Mouse (Mus musculus) heart, embryonic 15.5 days (tissue): Measurements from ENCODE around the gene Arid4b. TPM values are rescaled to one million over a fixed set of nuclear protein-coding genes. Genes with fewer than 3 reads are reported as not detected.
"Not testable (repeated sequence)": the region's sequence is repeated elsewhere in the genome, so short reads cannot be mapped to it uniquely, and the experiment has no call there.

Experiments
- ATAC-seq: fragments of 200-750 bp; cut with Nextera tagmentation; replicated peaks from 2 replicates; pipeline ENCODE4 v1.8.0; 2017; ENCODE audit warnings: low read depth, moderate TSS enrichment; ENCODE audit not compliant: insufficient number of reproducible peaks, insufficient read depth, low FRiP score
- H3K27ac ChIP-seq: fragments of 300-500 bp; sonication (generic); 2 replicates; pipeline ENCODE4 v1.5.1; 2015; ENCODE audit warnings: mild to moderate bottlenecking, inconsistent platforms
- H3K27me3 ChIP-seq: fragments of 300-500 bp; sonication (generic); 2 replicates; pipeline ENCODE4 v1.6.1; 2015; ENCODE audit warnings: inconsistent platforms
- H3K36me3 ChIP-seq: fragments of 300-500 bp; sonication (generic); 2 replicates; pipeline ENCODE4 v1.6.1; 2015; ENCODE audit warnings: mild to moderate bottlenecking, inconsistent platforms
- H3K4me1 ChIP-seq: fragments of 300-500 bp; sonication (generic); replicated peaks from 2 replicates; pipeline ENCODE4 v1.6.1; 2015; ENCODE audit warnings: inconsistent platforms
- H3K4me2 ChIP-seq: fragments of 300-500 bp; sonication (generic); 2 replicates; pipeline ENCODE4 v1.6.1; 2015; ENCODE audit warnings: inconsistent platforms, mild to moderate bottlenecking, moderate library complexity
- H3K4me3 ChIP-seq: fragments of 300-500 bp; sonication (generic); 2 replicates; pipeline ENCODE4 v1.5.1; 2015; ENCODE audit warnings: mild to moderate bottlenecking, inconsistent platforms
- H3K9ac ChIP-seq: fragments of 300-500 bp; sonication (generic); 2 replicates; pipeline ENCODE4 v1.6.1; 2015; ENCODE audit warnings: mild to moderate bottlenecking, inconsistent platforms
- H3K9me3 ChIP-seq: fragments of 300-500 bp; sonication (generic); replicated peaks from 2 replicates; pipeline ENCODE4 v1.6.1; 2016; ENCODE audit warnings: inconsistent platforms
- WGBS: fragments of 180-500 bp; shearing (Covaris S2); methylation state at CpG from one replicate; pipeline ENCODE4 v1.1.7; 2015; ENCODE audit warnings: mixed read lengths; 5-methylcytosine and 5-hydroxymethylcytosine counted together
- polyA plus RNA-seq: library from polyadenylated mRNA; unstranded; fragments of >200 nt; fragmentation: Nextera tagmentation; extraction: Ambion mirVana; gene quantifications from 2 replicates; pipeline ENCODE4 v1.2.1, GENCODE M21; 2015

Gene Arid4b
- polyA plus RNA-seq, 1 experiment from 2014 or later = 38.3 TPM

- H3K4me1 ChIP-seq, H3K9me3 ChIP-seq, H3K27ac ChIP-seq, H3K9ac ChIP-seq, H3K4me3 ChIP-seq, H3K36me3 ChIP-seq, H3K4me2 ChIP-seq, ATAC-seq, H3K27me3 ChIP-seq: not testable (repeated sequence)
- WGBS = 80% methylated on average over 3 of the region's 3 CpGs
Observed at GRCm38 (mm10) chr13:14035352-14035751, 27.7 kb upstream of the Arid4b start.

GRCm38 (mm10) chr13:14035875-14036630, 27.0 kb upstream of the Arid4b start:
- Histone ChIP-seq H3K4me3 (no peak overlapping the region), H3K9me3 (no peaks in the 10 kb centered on the region), H3K27me3 (no peaks in the 10 kb centered on the region), H3K36me3 (no peaks in the 10 kb centered on the region), H3K4me2 (no peak overlapping the region), H3K27ac (no peak overlapping the region), H3K4me1 (peaks cover 10% of the 10 kb centered on the region), H3K9ac (no peak overlapping the region)
- 91% methylated on average over 11 of the region's 11 CpGs for WGBS
- no peak for ATAC-seq

- peak overlapping the region; percentile 73 for H3K4me3 ChIP-seq
- 0 out of 2 replicates have a peak, but pooled peaks have one; percentile 15 for ATAC-seq
- H3K4me2 ChIP-seq = peak overlapping the region; percentile 82
- no peaks in the 10 kb centered on the region for H3K9me3 ChIP-seq
- H3K4me1 ChIP-seq = peaks cover 10% of the 10 kb centered on the region
- H3K27ac ChIP-seq = peak overlapping the region; percentile 96
- H3K27me3 ChIP-seq = no peaks in the 10 kb centered on the region
- WGBS = 1% methylated on average over 8 of the region's 8 CpGs
- H3K9ac ChIP-seq = peak overlapping the region; percentile 74
- no peaks in the 10 kb centered on the region for H3K36me3 ChIP-seq
Observed at GRCm38 (mm10) chr13:14038911-14039291, 24.1 kb upstream of the Arid4b start.

GRCm38 (mm10) chr13:14039292-14039965, 23.6 kb upstream of the Arid4b start, which contains the start of gene Tbce:
Gene Tbce (minus strand): TSS chr13:14039638.
- peak within 1 kb of the TSS; percentile 96 for H3K27ac ChIP-seq
- H3K4me2 ChIP-seq = peak within 1 kb of the TSS; percentile 82
- peak; percentile 92 for ATAC-seq
- peaks cover 10% of the 10 kb centered on the region for H3K4me1 ChIP-seq
- no peaks in the 10 kb centered on the region for H3K36me3 ChIP-seq
- H3K4me3 ChIP-seq = peak within 1 kb of the TSS; percentile 73
- H3K9ac ChIP-seq = peak within 1 kb of the TSS; percentile 74
- no peaks in the 10 kb centered on the region for H3K27me3 ChIP-seq
- WGBS = under 1% methylated on average over 35 of the region's 35 CpGs
- no peaks in the 10 kb centered on the region for H3K9me3 ChIP-seq

GRCm38 (mm10) chr13:14040186-14040585, 22.8 kb upstream of the Arid4b start:
- Histone ChIP-seq H3K27me3 (no peaks in the 10 kb centered on the region), H3K4me3 (peak overlapping the region; percentile 73), H3K36me3 (no peaks in the 10 kb centered on the region), H3K27ac (peak overlapping the region; percentile 96), H3K9ac (peak overlapping the region; percentile 74; the same call in 1 of the 2 replicates), H3K9me3 (no peaks in the 10 kb centered on the region), H3K4me1 (peaks cover 10% of the 10 kb centered on the region), H3K4me2 (peak overlapping the region; percentile 82)
- WGBS = 33% methylated on average over 5 of the region's 5 CpGs
- ATAC-seq = no peak

- H3K27me3 ChIP-seq = no peaks in the 10 kb centered on the region
- H3K36me3 ChIP-seq = peaks cover 5% of the 10 kb centered on the region; the same call in 1 of the 2 replicates
- H3K27ac ChIP-seq = no peak overlapping the region
- H3K4me3 ChIP-seq = no peak overlapping the region
- no peak for ATAC-seq
- peaks cover 4% of the 10 kb centered on the region for H3K4me1 ChIP-seq
- H3K9me3 ChIP-seq = no peaks in the 10 kb centered on the region
- no peak overlapping the region for H3K4me2 ChIP-seq
- no peak overlapping the region for H3K9ac ChIP-seq
Observed at GRCm38 (mm10) chr13:14043851-14044250, 19.2 kb upstream of the Arid4b start.

GRCm38 (mm10) chr13:14044521-14044920, 18.5 kb upstream of the Arid4b start:
- Histone ChIP-seq H3K4me1 (peaks cover 3% of the 10 kb centered on the region; the same call in 1 of the 2 replicates), H3K36me3 (peaks cover 11% of the 10 kb centered on the region; the same call in 1 of the 2 replicates), H3K9me3 (no peaks in the 10 kb centered on the region), H3K4me3 (no peak overlapping the region), H3K4me2 (no peak overlapping the region), H3K27me3 (no peaks in the 10 kb centered on the region), H3K27ac (no peak overlapping the region), H3K9ac (no peak overlapping the region)
- WGBS = 55% methylated on average over 2 of the region's 2 CpGs
- ATAC-seq = no peak

GRCm38 (mm10) chr13:14049878-14050277, 13.2 kb upstream of the Arid4b start:
- H3K27me3 ChIP-seq = no peaks in the 10 kb centered on the region
- H3K27ac ChIP-seq = no peak overlapping the region
- H3K4me1 ChIP-seq = no peaks in the 10 kb centered on the region
- WGBS = 76% methylated on average over 1 of the region's 1 CpGs
- no peaks in the 10 kb centered on the region for H3K9me3 ChIP-seq
- H3K4me3 ChIP-seq = no peak overlapping the region
- H3K9ac ChIP-seq = no peak overlapping the region
- ATAC-seq = no peak
- no peak overlapping the region for H3K4me2 ChIP-seq
- peaks cover 57% of the 10 kb centered on the region for H3K36me3 ChIP-seq

- Histone ChIP-seq H3K4me3 (no peak overlapping the region), H3K9ac (no peak overlapping the region), H3K4me2 (no peak overlapping the region), H3K4me1 (no peaks in the 10 kb centered on the region; the same call in 1 of the 2 replicates), H3K9me3 (no peaks in the 10 kb centered on the region), H3K27ac (no peak overlapping the region), H3K27me3 (no peaks in the 10 kb centered on the region), H3K36me3 (peaks cover 55% of the 10 kb centered on the region)
- ATAC-seq = no peak
- 89% methylated on average over 3 of the region's 3 CpGs for WGBS
Observed at GRCm38 (mm10) chr13:14056801-14057200, 6.2 kb upstream of the Arid4b start.

- H3K27ac ChIP-seq = no peak overlapping the region
- H3K9ac ChIP-seq = no peak overlapping the region
Observed at GRCm38 (mm10) chr13:14059582-14059981, 3.5 kb upstream of the Arid4b start.

GRCm38 (mm10) chr13:14062209-14063012, 621 bp upstream of the Arid4b start:
- Histone ChIP-seq H3K36me3 (peaks cover 10% of the 10 kb centered on the region; the same call in 1 of the 2 replicates), H3K4me1 (peaks cover 11% of the 10 kb centered on the region), H3K27ac (peak overlapping the region; percentile 96), H3K9ac (peak overlapping the region; percentile 83), H3K4me3 (peak overlapping the region; percentile 98), H3K4me2 (peak overlapping the region; percentile 77), H3K9me3 (no peaks in the 10 kb centered on the region), H3K27me3 (no peaks in the 10 kb centered on the region)
- WGBS = 3% methylated on average over 11 of the region's 11 CpGs
- ATAC-seq = no peak

More at GRCm38 (mm10) chr13:14059582-14059981, 3.5 kb upstream of the Arid4b start:
- no peak for ATAC-seq
- Histone ChIP-seq H3K4me1 (peaks cover 7% of the 10 kb centered on the region), H3K4me3 (no peak overlapping the region), H3K36me3 (peaks cover 27% of the 10 kb centered on the region; the same call in 1 of the 2 replicates), H3K27me3 (no peaks in the 10 kb centered on the region), H3K4me2 (no peak overlapping the region), H3K9me3 (no peaks in the 10 kb centered on the region)
